Mouse (Mus musculus): Measurements from ENCODE around the gene Slc22a7.

Slc22a7 gene

DNA sequence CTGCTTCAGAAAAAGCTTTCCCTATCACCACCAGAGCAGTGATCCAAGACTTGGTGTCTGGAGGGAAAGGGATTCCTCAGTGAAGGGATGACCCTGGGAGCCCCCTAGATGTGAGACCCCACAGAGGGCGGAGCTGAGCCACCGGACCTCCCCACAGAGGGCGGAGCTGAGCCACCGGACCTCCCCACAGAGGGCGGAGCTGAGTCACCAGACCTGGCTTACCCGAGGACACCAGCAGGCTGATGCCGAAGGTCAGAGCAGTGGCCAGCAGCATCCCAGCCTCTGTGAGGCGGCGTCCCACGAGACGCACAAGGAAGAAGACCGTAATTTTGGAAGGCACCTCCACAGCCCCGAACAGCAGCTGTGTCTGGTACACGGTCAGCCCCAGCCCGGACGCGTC, 4.6 kb downstream of the Slc22a7 start:
- no peak for DNase-seq

DNA sequence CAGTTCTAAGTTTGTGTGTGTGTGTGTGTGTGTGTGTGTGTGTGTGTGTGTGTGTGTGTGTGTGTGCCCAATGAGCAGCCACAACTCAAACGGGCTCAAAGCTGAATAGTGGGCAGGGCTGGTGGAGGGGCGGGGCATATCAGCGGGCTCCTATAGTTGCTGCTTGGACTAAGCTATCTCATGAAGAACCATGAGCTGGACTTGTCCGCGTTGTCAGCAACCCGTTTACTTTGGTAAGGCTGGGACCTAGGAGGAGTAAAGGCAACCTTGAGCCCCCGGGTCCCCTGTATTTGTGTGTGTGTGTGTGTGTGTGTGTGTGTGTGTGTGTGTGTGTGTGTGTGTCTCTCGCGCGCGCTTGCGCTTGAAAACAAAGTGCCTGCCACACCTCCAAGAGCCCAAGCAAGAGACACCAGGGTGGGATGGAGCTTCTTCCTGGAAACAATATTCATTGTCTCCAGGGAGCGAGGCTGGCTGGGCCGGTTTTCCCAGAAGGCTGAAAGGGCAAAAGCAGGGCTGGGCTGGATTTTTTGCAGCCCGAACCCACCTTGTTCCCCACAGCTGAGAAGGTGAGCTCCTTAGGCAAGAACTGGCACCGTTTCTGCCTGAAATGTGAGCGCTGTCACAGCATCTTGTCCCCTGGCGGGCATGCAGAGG, 9.4 kb downstream of the Slc22a7 start, which contains the start of gene Crip3:
Crip3 (plus strand) TSS at position 166 of the 654 bp plus-strand sequence.
- no peak for DNase-seq

DNA sequence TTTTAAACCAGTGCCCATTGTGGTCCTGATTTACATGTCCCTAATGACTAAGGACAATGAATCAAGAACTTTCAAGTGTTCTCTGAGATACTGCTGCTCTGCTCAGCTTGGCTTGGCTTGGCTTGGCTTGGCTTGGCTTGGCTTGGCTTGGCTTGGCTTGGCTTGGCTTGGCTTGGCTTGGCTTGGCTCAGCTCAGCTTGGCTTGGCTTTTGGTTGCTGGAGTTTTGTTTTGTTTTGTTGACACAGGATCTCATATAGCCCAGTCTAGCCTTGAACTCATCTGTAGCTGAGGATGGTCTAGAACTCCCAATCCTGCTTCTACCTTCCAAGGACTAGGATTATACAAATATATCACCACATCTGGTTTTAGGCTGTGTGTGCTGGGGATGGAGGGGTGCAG, 11.8 kb downstream of the Slc22a7 start:
- DNase-seq = no peak

DNA sequence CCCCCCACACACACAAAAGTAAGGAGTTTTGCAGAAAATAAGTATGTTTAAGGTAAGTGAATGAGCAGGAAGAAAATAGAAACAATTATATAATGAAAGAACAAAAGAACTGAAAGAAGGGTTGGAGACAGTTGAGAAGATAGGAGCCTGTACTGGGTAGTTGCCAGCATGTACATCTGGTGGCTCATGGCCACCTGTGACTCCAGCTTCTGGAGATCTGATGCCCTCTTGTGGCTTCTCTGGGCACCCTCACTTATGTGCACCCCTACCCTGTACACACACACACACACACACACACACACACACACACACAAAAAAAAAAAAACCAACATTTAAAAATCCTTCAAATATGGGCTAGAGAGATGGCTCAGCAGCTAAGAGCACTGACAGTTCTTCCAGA, 18.5 kb downstream of the Slc22a7 start:
- no peak for DNase-seq

DNA sequence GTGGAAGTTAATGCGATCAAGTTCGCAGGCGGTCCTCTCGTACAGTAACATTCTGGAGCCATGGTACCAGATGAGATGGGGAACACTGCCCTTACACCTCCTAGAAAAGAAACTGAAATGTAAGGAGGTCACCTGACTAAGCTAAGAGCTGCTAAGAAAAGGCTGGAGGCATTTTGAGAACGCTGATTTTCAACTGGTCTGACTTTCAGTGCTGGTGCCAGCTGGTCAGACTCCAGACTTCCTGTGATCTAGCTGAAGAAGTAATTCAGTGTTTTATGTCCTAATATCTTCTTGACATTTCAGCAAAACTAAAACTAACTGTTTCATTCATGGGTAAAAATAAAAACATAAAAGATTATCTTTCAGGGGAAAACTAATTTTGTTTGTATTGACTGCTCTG, 19.6 kb downstream of the Slc22a7 start:
- no peak for DNase-seq

DNA sequence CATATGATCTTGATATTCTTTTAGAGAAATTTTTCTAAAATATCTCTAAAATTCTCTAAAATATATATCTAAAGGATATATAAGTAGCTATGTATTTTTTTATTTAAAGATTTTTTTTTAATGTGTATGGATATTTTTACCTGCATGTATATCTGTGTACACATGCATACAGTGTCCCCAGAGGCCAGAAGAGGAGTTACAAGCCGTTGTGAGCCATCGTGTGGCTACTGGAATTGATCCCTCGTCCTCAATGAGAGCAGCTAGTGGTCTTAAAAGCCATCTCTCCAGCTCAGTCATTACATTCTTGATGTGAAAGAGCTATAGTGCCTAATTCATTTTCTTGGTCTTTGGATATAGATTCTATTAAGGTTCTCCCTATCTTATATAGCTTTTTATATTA, 29.8 kb downstream of the Slc22a7 start:
- DNase-seq = no peak

DNA sequence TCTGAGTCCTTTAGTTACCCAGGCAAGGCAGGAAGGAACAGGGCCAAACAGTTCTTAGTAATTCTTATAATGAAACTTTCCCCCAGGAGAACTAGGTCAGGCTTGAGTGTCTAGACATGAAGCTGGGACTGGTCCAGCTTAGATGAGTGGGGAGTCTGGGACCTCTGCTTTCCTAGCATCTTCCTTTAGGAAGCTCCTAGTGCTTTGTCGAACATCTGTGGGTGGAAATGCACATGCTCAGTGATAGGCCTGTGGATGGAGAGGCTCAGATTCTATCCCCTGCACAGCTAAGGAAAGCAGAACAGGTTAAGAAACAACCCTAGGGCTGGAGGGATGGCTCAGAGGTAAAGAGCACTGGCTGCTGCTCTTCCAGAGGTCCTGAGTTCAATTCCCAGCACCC, 43.6 kb downstream of the Slc22a7 start:
- no peak for DNase-seq

DNA sequence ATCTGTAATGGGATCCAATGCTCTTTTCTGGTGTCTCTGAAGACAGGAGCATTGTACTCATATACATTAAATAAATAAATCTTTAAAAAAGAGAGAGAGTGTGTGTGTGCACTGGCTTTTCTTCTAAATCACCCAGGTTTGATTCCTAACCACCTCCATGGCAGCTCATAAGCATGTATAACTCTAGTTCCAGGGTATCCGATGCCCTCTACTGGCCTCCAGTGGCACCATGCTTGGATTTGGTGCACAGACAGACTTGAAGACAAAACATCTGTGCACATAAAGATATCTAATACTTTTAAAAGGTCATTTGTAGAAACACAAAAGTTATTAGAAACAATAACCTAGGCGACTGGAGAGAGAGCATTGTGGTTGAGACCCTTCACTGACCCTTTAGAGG, 45.2 kb downstream of the Slc22a7 start:
- no peak for DNase-seq

DNA sequence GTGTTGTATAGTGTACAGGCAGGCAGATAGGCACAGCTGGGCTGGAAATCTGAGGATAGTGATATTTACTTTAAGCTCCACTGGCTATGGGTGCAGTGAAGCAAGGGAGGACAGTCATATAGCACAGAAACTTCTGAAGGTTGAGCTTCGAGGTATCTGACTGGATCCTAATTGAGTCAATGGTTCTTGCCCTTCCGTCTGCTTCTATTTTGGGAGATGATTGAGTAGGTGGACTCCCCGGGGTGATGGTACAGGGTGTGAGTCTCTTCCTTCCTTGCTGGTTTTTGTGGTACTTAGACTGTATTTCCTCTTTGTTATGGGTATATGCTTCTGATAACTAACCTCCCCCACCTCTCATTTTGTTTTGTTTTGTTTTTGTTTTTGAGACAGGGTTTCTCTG, 50.1 kb downstream of the Slc22a7 start:
- no peak for DNase-seq

DNA sequence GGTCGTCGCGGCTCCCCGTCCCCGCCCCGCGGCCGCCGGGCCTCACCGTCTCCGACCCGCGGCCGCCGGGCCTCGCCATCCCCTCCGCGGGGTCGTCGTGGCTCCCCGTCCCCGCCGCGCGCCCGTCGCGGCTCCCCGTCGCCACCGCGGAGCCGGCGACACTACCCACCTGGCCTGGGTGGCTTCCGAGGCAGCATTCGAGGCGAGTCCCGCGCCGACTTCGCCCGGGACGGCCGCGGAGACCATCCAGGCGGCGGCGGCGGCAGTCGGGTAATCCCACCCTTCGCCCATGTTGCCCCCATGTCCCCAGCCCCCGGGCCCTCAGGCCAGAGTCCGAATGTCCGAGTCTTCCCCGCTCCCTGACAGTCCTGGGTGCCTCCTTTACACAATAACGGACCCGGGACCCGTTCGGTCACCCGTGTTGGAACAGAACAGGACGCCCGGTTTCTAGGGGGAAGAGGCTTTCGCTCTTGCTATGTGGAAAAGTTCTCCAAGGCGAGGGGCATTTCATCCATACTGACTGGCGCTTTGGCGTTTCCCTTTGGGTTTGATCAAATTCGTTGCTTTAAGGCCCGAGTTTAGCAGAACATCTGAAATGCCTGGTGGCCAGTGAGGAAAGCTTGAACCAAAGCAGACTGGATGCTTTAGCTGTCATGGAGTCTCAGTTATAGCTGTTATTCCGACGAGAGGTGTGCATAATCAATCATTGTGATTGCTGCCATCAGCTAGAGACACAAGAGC, 54.0 kb downstream of the Slc22a7 start:
- peak; percentile 27 for DNase-seq

DNA sequence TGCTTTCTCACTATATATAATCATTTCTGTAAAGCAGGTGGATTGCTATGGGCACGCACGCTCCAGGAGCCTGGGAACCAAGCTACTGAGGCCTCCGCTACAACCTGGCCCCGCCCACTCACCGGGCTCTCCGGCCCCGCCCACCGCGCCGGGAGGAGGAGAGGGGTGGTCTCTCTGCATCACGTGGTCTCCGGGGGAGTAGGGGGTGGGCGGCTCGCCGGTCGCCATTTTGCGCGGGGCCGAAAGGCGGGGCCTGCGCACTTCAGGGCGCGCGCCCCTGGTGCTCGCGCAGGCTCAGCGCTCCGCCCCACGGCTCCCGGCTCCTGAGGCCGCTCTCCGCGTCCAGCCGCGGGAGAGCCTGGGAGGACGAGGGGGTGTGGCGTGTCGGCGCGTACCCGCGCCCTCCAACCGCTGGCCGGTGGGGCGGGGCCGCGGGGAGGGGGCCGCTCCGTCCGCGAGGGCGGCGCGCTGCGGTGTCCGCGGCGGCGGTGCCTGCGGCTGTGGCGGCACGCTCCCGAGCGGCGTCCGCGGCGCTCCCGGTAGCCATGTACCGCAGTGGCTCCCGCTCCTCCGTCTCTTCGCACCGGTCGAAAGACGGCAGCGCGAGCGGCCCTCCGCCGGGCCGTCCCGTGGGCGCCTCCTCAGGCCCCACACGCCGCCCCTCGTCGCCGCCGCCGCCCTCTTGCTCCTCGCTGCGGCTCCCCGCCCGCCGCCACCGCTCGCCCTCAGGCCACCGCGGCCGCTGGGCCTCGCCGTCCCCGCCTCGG, 54.8 kb downstream of the Slc22a7 start, which contains the start of gene Zfp318:
Zfp318 (plus strand) TSS at position 438 of the 767 bp plus-strand sequence.
- peak; percentile 95 for DNase-seq
